Mouse (Mus musculus) spleen, adult 2 months (tissue): ENCODE data around the gene Lrch3. TPM values are rescaled to one million over a fixed set of nuclear protein-coding genes. Genes with fewer than 3 reads are reported as not detected.

Source experiments
- DNase-seq, 2 experiments: peaks; one replicate each; pipeline versions ENCODE4 v3.0.0 to v3.0.0-alpha.2; 2012 to 2021; ENCODE audit warnings: low spot score in 2 of 2, low read depth in 1 of 2
- H3K27ac ChIP-seq: fragments of 200-500 bp; 2 replicates; pipeline ENCODE4 v1.5.1; 2012; ENCODE audit warnings: low read length, inconsistent platforms; ENCODE audit not compliant: insufficient read depth
- H3K27me3 ChIP-seq: fragments of 200-500 bp; 2 replicates; pipeline ENCODE4 v1.6.1; 2012; ENCODE audit warnings: mild to moderate bottlenecking, moderate library complexity, low read length, inconsistent platforms; ENCODE audit not compliant: control insufficient read depth, insufficient read depth
- H3K36me3 ChIP-seq: fragments of 200-500 bp; 2 replicates; pipeline ENCODE4 v1.6.1; 2012; ENCODE audit warnings: mild to moderate bottlenecking, low read length, inconsistent platforms; ENCODE audit not compliant: control insufficient read depth, insufficient read depth
- H3K4me1 ChIP-seq: fragments of 200-500 bp; 2 replicates; pipeline ENCODE4 v1.6.1; 2011; ENCODE audit warnings: inconsistent platforms; ENCODE audit not compliant: control insufficient read depth, insufficient read depth, insufficient read length
- H3K4me3 ChIP-seq: fragments of 200-500 bp; 2 replicates; pipeline ENCODE4 v1.5.1; 2011; ENCODE audit warnings: mild to moderate bottlenecking, inconsistent platforms; ENCODE audit not compliant: insufficient read depth, insufficient read length; ENCODE audit errors: extremely low read depth
- CTCF ChIP-seq: fragments of 200-500 bp; IDR thresholded peaks from 2 replicates; pipeline ENCODE4 v1.5.1; 2011; ENCODE audit warnings: mild to moderate bottlenecking, inconsistent platforms; ENCODE audit not compliant: insufficient read depth, insufficient read length, insufficient replicate concordance; ENCODE audit errors: extremely low read depth
- POLR2A ChIP-seq: fragments of 200-500 bp; IDR thresholded peaks from 2 replicates; pipeline ENCODE4 v1.6.1; 2011; ENCODE audit warnings: low read depth, low read length, inconsistent platforms
- WGBS: fragments of 180-500 bp; shearing (Covaris S2); methylation state at CpG from one replicate; pipeline ENCODE4 v1.1.7; 2018; 5-methylcytosine and 5-hydroxymethylcytosine counted together
- polyA plus RNA-seq: library from polyadenylated mRNA; depleted of rRNA; stranded (reverse); fragments of >200 nt; gene quantifications from 2 replicates; pipeline ENCODE4 v1.2.3, GENCODE M21; 2012; rRNA removed

The Lrch3 gene
- polyA plus RNA-seq, 1 experiment = 16.9 TPM

DNA sequence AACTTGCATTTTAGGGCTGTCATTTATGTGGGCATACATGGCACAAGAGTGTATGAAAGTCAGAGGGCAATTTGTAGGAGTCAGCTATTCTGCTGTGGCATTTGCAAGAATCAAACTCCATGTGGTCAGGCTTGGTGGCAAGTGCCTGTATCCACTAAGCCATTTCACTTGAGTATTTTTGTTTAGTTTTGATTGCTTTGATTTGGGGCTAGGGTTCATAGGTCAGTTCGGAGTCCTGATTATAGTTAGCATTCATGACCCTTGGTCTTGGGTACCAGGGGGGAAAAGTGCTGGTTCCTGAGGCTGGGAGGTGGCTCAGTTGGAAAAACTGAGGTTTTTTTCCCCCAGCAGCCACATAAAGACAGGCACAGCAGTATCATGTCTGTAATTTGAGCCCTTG lies 145.6 kb downstream of the Lrch3 start:
- H3K36me3 ChIP-seq = peaks cover 15% of the 10 kb centered on the region
- TF ChIP-seq POLR2A = no peak
- TF ChIP-seq CTCF = no peak
- H3K27ac ChIP-seq = no peak overlapping the region
- DNase-seq = no peak
- H3K27me3 ChIP-seq = no peaks in the 10 kb centered on the region
- no peak overlapping the region for H3K4me3 ChIP-seq
- 83% methylated on average over 1 of the region's 1 CpGs for WGBS
- peaks cover 3% of the 10 kb centered on the region; the same call in 1 of the 2 replicates for H3K4me1 ChIP-seq

DNA sequence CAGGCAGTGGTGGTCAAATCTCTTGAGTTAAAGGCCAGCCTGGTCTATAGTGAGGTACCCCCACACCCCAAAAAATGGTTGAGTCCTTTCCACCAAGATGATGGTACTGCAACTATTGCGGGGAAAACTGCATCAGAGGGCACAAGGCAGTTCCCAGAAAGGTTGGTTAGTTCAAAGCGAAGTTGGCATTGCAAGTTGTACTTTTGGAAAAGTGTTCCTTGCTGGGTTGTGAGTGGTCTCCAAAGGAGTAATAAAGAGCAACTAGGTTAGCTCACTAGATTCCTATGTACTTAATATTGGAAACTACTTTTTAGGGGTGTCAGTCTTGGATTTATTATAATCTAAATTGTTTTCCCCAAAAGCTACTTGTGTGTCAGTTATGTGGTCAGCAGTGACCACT lies 147.0 kb downstream of the Lrch3 start:
- WGBS = 87% methylated on average over 2 of the region's 2 CpGs
- Histone ChIP-seq H3K4me3 (no peak overlapping the region), H3K27me3 (no peaks in the 10 kb centered on the region), H3K4me1 (no peaks in the 10 kb centered on the region; the same call in 1 of the 2 replicates), H3K27ac (no peak overlapping the region), H3K36me3 (peaks cover 15% of the 10 kb centered on the region)
- TF ChIP-seq POLR2A (no peak), CTCF (no peak)
- no peak for DNase-seq

DNA sequence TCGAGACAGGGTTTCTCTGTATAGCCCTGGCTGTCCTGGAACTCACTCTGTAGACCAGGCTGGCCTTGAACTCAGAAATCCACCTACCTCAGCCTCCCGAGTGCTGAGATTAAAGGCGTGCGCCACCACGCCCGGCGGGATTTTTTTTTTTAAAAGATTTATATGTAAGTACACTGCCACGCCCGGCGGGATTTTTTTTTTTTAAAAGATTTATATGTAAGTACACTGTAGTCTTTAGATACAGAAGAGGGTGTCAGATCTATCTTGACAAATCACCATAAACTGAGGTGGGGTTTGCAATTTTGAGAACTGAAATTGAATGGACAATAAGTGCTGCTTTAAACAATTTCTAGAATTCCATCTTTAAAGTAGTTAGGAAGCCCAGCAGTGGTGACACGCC lies 147.5 kb downstream of the Lrch3 start:
- H3K36me3 ChIP-seq = peaks cover 15% of the 10 kb centered on the region
- H3K4me1 ChIP-seq = no peaks in the 10 kb centered on the region; the same call in 1 of the 2 replicates
- DNase-seq = no peak
- no peak overlapping the region for H3K27ac ChIP-seq
- no peak overlapping the region for H3K4me3 ChIP-seq
- 63% methylated on average over 11 of the region's 11 CpGs for WGBS
- no peaks in the 10 kb centered on the region for H3K27me3 ChIP-seq
- TF ChIP-seq POLR2A = no peak

DNA sequence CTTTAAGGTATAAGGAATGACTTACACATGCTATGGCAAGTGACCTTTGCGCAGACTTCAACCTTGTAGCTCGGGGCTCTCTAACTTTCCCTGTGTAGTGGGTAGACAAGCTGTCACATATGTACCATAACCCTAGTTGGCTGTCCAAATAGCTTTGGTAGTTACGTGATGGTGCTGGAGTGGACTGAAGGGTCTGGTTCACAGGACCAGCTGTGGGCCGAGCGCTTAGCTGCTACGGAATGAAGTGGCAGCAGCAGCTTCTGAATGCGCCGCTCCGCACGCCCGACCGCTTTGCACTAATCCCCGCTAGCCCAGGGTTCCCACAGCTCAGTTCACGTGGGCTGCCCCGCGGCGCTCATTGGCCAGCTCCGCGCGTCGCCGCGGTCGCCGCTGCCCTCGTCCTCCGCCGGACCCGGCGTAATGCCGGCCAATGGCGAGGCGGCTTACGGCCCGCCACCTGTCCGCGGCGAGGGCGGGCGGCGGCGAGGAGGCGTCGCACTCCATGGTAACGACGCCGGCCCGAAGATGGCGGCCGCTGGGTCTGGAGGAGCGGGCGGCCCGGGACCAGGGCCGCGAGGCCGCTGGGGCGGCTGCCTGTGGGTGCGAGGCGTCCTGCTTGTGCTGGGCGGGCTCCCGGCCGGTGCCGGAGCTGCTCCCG lies 148.3 kb downstream of the Lrch3 start, which contains the start of gene Lmln:
Lmln (plus strand) TSS at position 498 of the 658 bp plus-strand sequence.
- TF ChIP-seq POLR2A (no peak), CTCF (no peak)
- H3K36me3 ChIP-seq = peaks cover 15% of the 10 kb centered on the region

DNA sequence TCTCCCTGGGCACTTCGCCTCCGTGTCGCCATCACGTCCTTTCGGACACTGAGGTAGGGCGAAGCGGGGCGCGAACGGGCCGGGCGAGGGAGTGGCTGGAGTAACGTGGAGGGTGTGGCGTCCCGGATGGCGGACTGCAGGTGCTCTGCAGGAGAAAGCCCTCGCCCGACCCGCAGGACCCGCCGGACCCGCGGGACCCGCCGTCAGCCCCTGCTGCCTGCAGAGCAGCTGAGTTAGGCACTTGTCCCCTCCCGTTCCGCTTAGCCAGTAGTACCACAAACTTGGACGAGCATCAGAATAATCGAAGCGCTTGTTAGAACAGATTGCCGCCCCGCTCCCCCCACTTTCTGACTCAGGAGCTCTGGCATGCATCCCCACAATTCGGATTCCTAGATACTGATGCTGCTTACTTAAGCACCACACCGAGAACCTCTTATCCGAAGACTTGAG lies 148.8 kb downstream of the Lrch3 start:
- no peaks in the 10 kb centered on the region for H3K27me3 ChIP-seq
- no peak for TF ChIP-seq CTCF
- TF ChIP-seq POLR2A = no peak
- 1% methylated on average over 34 of the region's 35 CpGs for WGBS
- H3K4me3 ChIP-seq = peak overlapping the region; percentile 95
- H3K36me3 ChIP-seq = peaks cover 15% of the 10 kb centered on the region
- no peak overlapping the region for H3K27ac ChIP-seq
- H3K4me1 ChIP-seq = no peaks in the 10 kb centered on the region; the same call in 1 of the 2 replicates
- no peak for DNase-seq

More for the DNA sequence above, 148.3 kb downstream of the Lrch3 start, which contains the start of gene Lmln:
- Histone ChIP-seq H3K27me3 (no peaks in the 10 kb centered on the region), H3K4me3 (peak within 1 kb of the TSS; percentile 95), H3K27ac (no peak within 1 kb of the TSS), H3K4me1 (no peaks in the 10 kb centered on the region; the same call in 1 of the 2 replicates)
- WGBS = 1% methylated on average over 63 of the region's 64 CpGs
- peak; percentile 50 to 85 for DNase-seq

DNA sequence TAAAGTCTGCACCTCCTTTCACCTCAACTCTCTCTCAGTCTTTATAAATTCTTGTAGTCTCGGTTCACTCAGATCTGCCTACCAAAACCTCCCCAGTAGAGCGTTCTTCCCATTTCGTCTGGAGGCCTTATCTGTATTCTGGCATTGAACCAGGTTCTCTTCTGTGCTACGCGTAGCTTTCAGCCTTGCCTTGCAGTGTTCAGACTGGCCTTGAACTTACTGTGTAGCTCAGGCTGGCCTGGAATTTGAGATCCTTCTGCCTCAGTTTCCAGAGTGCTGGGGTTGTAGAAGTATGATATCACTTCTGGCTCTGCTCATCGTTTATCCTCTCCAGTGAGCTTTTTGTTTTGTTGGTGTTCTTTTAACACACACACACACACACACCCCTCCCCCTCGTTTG lies 149.4 kb downstream of the Lrch3 start:
- TF ChIP-seq POLR2A = no peak
- no peak for TF ChIP-seq CTCF
- peaks cover 12% of the 10 kb centered on the region for H3K36me3 ChIP-seq
- no peak for DNase-seq
- no peaks in the 10 kb centered on the region for H3K4me1 ChIP-seq
- no peak overlapping the region for H3K27ac ChIP-seq
- WGBS = 42% methylated on average over 7 of the region's 7 CpGs
- H3K27me3 ChIP-seq = no peaks in the 10 kb centered on the region
- peak overlapping the region; percentile 95; the same call in 1 of the 2 replicates for H3K4me3 ChIP-seq

DNA sequence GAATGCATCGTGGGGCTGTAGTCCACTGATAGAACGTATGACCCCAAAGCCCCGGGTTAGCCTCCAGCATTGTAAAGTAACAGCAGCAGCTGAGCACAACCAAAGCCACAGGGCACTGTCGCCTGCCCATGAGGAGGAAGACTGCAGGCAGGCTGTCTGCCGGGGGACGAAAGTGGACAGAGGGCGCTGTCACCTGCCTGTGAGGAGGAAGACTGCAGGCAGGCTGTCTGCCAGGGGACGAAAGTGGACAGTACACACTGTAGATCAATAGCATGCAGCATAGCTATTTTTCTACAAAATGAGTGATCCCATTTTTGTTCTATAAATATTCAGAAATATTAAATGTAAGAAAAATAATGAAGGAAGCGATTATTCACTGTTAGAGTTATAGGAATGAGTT lies 150.7 kb downstream of the Lrch3 start:
- WGBS = 89% methylated on average over 9 of the region's 9 CpGs
- Histone ChIP-seq H3K27ac (no peak overlapping the region), H3K36me3 (peaks cover 2% of the 10 kb centered on the region; the same call in 1 of the 2 replicates), H3K27me3 (no peaks in the 10 kb centered on the region), H3K4me3 (no peak overlapping the region), H3K4me1 (no peaks in the 10 kb centered on the region)
- no peak for DNase-seq
- TF ChIP-seq CTCF = no peak
- TF ChIP-seq POLR2A = no peak

Other genes with a start within 250 kb of the Lrch3 start
- gene Muc4, start 178.2 kb upstream of the Lrch3 start, polyA plus RNA-seq = 0.06 and 0.07 TPM in 2 replicates
- not detected in 2 replicates for gene Muc20, start 116.7 kb upstream of the Lrch3 start, polyA plus RNA-seq
- not detected in 2 replicates for gene Smbd1, start 103.6 kb upstream of the Lrch3 start, polyA plus RNA-seq
- gene Fyttd1, start 36.6 kb upstream of the Lrch3 start, polyA plus RNA-seq = 3.7 and 4.1 TPM in 2 replicates
- 74.6 and 88.1 TPM in 2 replicates for gene Rubcn, start 36.3 kb upstream of the Lrch3 start, polyA plus RNA-seq
- gene Iqcg, start 142.1 kb downstream of the Lrch3 start, polyA plus RNA-seq = 0.02 and 0.05 TPM in 2 replicates
- gene Rpl35a, start 142.4 kb downstream of the Lrch3 start, polyA plus RNA-seq = 198 and 203 TPM in 2 replicates
- gene Lmln, start 148.4 kb downstream of the Lrch3 start, polyA plus RNA-seq = 0.53 and 1.3 TPM in 2 replicates